Mouse (Mus musculus) C2C12 (cell line): Measurements from ENCODE around the gene Bckdhb. TPM values are rescaled to one million over a fixed set of nuclear protein-coding genes. Genes with fewer than 3 reads are reported as not detected.
A peak's percentile ranks its signal among the peaks of the same experiment; 100 is the strongest.

Source experiments
- H3K27me3 ChIP-seq: one replicate; pipeline ENCODE4 v1.6.1; 2011; ENCODE audit not compliant: control insufficient read depth, insufficient read depth, insufficient read length
- H3K36me3 ChIP-seq: one replicate; pipeline ENCODE4 v1.6.1; 2011; ENCODE audit not compliant: control insufficient read depth, insufficient read depth
- H3K4me3 ChIP-seq: one replicate; pipeline ENCODE4 v1.5.1; 2011; ENCODE audit warnings: mild to moderate bottlenecking, control low read depth; ENCODE audit not compliant: poor library complexity, insufficient read depth, severe bottlenecking
- H3K79me2 ChIP-seq: one replicate; pipeline ENCODE4 v1.6.1; 2011; ENCODE audit not compliant: control insufficient read depth, insufficient read depth
- H3K79me3 ChIP-seq: one replicate; pipeline ENCODE4 v1.6.1; 2011; ENCODE audit warnings: low read depth, control low read depth
- H3ac ChIP-seq: one replicate; pipeline ENCODE3; 2011; ENCODE audit warnings: low read depth; ENCODE audit not compliant: control insufficient read depth, insufficient read length
- CEBPB ChIP-seq: IDR thresholded peaks from one replicate; pipeline ENCODE4 v1.6.1; 2011; ENCODE audit warnings: low read depth, mild to moderate bottlenecking, control low read depth, moderate library complexity
- CTCF ChIP-seq: IDR thresholded peaks from one replicate; pipeline ENCODE4 v1.5.1; 2011; ENCODE audit not compliant: control insufficient read depth, insufficient read depth, insufficient read length
- FOSL1 ChIP-seq: IDR thresholded peaks from one replicate; pipeline ENCODE4 v1.8.0; 2011; ENCODE audit warnings: mild to moderate bottlenecking, low read length; ENCODE audit not compliant: poor library complexity, insufficient read depth, severe bottlenecking
- MAX ChIP-seq: IDR thresholded peaks from one replicate; pipeline ENCODE4 v1.6.1; 2011; ENCODE audit warnings: mild to moderate bottlenecking, control low read depth
- MYOD1 ChIP-seq: IDR thresholded peaks from one replicate; pipeline ENCODE4 v1.6.1; 2011; ENCODE audit warnings: low read depth; ENCODE audit not compliant: control insufficient read depth, insufficient read length
- MYOG ChIP-seq: IDR thresholded peaks from one replicate; pipeline ENCODE4 v1.6.1; 2011; ENCODE audit not compliant: control insufficient read depth, insufficient read length; ENCODE audit errors: extremely low read depth
- USF1 ChIP-seq: IDR thresholded peaks from one replicate; pipeline ENCODE4 v1.6.1; 2011; ENCODE audit warnings: low read depth, mild to moderate bottlenecking, control low read depth, moderate library complexity
- polyA plus RNA-seq: library from polyadenylated mRNA; unstranded; fragments of >200 nt; fragmentation: generic; extraction: Trizol; gene quantifications from one replicate; pipeline ENCODE4 v1.2.1, GENCODE M21; 2012; ENCODE audit warnings: missing spikeins

Bckdhb gene
- polyA plus RNA-seq, 1 experiment: 1.8 TPM

DNA sequence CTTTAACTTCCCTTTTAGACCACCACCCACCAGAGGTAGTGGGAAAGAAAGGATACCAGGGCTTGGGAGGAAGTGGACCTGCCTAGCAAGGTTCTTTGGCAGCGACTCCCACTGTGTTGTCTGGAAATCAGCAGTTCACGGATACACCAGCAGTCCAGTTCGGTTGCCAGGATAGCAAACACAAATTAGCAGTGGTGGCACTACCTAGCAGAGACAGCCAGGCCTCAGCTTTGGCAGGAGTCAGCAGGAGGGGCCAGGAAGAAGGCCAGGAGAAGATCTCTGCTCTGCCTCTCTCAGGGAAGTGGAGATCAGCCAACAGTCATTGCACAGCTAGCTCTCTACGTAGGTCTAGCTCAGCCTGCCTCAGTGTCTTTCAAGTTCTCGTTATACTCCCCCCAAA, 159.7 kb downstream of the Bckdhb start:
- Histone ChIP-seq H3K36me3 (no peaks in the 10 kb centered on the region), H3K79me3 (no peaks in the 10 kb centered on the region), H3K27me3 (no peaks in the 10 kb centered on the region), H3K79me2 (no peaks in the 10 kb centered on the region), H3ac (no peak overlapping the region), H3K4me3 (no peak overlapping the region)
- TF ChIP-seq MYOD1 (no peak), CTCF (no peak), MYOG (no peak), FOSL1 (no peak), CEBPB (no peak), MAX (no peak), USF1 (no peak)

DNA sequence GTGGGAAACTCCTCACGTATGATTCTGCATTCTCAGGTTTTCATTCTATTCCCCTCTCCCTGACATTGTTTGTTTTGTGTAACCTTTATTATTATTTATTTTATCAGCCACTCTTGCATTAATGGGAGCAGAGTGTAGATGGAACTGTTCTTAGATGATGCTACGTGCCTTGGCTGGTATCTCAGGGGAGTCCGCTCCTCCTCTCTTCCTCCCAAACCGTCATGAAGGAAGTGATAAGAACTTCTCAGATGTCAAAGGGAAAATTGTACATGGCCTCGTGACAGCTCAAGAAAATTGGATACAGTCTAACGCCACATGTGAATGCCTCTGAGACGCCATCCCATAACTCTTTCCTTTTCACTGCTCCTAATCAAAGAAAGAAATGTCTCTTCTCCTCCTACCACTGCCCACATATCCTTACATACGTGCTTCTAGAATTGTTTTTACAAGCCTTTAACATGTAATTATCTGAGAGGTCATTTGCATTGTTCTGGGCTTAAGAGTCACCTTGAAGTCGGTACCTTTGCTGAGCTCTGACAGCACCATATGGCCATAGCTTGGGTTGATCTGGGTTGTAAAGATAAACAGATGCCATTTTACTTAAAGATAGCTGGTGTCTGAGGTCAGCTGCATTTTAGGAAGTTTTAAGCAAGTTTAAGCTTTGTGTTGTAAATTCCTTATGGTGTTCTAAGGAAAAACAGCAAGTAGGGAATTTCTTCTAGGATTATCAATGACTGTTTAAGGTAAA, 165.5 kb downstream of the Bckdhb start:
- Histone ChIP-seq H3K79me2 (no peaks in the 10 kb centered on the region), H3K4me3 (no peak overlapping the region), H3K27me3 (no peaks in the 10 kb centered on the region), H3K36me3 (no peaks in the 10 kb centered on the region), H3ac (no peak overlapping the region), H3K79me3 (no peaks in the 10 kb centered on the region)
- TF ChIP-seq CTCF (no peak), CEBPB (no peak), MYOG (no peak), USF1 (no peak), MYOD1 (no peak), MAX (no peak), FOSL1 (no peak)

DNA sequence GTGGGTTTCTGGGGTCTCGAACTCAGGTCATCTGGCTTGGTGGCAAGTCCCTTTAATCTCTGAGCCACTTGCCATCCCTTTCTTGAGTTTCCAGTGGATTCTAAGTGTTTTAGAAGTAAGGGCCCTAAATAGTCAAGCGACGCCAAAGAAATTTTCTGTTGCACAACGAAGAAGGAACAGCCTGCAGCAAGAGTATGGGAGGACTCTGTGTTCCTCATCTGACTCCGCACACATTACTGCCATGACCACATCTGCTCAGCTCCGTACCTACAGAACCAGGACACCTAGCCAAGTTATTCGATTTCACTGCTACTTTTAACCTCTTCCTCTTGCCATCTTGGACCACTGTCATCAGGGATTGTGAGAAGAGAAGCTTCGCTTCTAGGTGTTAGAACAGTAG, 168.0 kb downstream of the Bckdhb start:
- Histone ChIP-seq H3K27me3 (no peaks in the 10 kb centered on the region), H3K36me3 (no peaks in the 10 kb centered on the region), H3ac (no peak overlapping the region), H3K79me3 (no peaks in the 10 kb centered on the region), H3K79me2 (no peaks in the 10 kb centered on the region), H3K4me3 (no peak overlapping the region)
- TF ChIP-seq MYOD1: no peak
- no peak for TF ChIP-seq USF1
- TF ChIP-seq MYOG: no peak

DNA sequence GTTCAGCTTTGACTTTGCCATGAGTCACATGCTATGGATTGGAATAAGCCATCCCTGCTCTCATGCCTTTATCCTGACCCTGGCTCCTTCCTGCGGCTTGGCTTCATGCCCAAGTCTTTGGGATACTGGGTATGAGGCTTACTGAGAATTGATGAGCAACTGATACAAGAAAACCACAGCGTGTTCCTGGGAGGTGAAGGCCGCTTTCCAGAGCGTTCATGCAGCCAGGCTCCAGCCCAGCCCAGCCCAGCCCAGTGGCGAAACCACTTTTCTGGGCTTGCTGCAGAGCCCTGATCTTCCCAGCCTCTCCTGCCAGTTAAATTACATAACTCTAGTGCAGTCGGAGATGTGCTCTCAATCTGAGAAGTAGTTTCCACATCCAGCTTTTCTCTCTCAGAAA, 169.2 kb downstream of the Bckdhb start:
- Histone ChIP-seq H3ac (no peak overlapping the region), H3K79me2 (no peaks in the 10 kb centered on the region), H3K79me3 (no peaks in the 10 kb centered on the region), H3K27me3 (no peaks in the 10 kb centered on the region), H3K4me3 (no peak overlapping the region), H3K36me3 (no peaks in the 10 kb centered on the region)
- TF ChIP-seq FOSL1 (no peak), CTCF (no peak), MYOD1 (no peak), MAX (no peak), USF1 (peak; percentile 58), CEBPB (peak; percentile 8), MYOG (no peak)

DNA sequence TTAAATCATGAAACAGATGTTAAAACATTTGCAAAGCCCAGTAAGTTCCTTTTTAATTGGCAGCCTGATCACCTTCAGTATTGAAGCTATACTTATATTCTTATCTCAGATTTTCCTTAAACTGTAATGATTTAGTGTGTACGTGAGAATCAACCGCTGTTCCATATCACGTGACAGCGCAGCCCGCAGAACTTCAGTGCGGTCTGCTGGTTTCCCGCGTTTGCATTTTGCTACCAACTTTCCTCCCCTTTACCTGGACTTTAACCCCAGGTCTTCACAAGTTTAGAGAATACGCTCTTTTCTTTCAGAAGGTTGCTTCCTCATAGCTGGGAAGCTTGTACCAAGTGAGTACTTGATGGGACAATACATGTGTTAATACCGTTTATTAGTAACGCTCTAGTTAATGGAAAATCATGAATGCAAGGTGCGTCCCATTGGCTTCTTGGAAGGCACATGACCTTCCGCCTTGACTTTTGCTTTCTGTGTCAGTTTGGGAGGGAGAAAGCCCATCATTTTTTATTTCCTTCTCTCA, 171.6 kb downstream of the Bckdhb start:
- TF ChIP-seq MYOG (no peak), MAX (no peak), CEBPB (no peak), FOSL1 (no peak), CTCF (no peak), MYOD1 (no peak)

DNA sequence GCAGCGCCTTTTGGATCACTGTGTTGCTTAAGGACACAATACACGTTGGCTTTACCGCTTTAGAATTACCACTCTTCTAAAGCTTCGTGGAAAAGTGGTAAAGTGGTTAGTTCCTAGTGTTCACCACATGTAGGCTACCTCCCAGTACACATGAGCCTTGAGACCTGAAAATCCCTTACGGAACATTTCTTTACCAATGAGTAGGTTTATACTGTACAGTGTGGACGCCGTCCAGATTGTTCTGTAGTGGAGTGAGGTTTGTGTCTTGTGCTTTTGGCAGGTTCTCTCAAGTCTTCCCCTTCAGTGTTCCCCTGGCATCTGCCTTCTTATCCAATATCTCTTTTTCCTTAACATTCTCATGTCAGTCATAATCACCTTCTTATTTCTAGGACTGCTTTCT, 178.4 kb downstream of the Bckdhb start:
- H3K27me3 ChIP-seq: peaks cover 7% of the 10 kb centered on the region
- TF ChIP-seq USF1: no peak
- H3K79me3 ChIP-seq: no peaks in the 10 kb centered on the region
- no peaks in the 10 kb centered on the region for H3K36me3 ChIP-seq
- H3ac ChIP-seq: no peak overlapping the region
- no peak overlapping the region for H3K4me3 ChIP-seq
- no peaks in the 10 kb centered on the region for H3K79me2 ChIP-seq

More for the DNA sequence above, 171.6 kb downstream of the Bckdhb start:
- H3K79me2 ChIP-seq: no peaks in the 10 kb centered on the region
- no peaks in the 10 kb centered on the region for H3K36me3 ChIP-seq
- no peak overlapping the region for H3K4me3 ChIP-seq
- peaks cover 3% of the 10 kb centered on the region for H3K27me3 ChIP-seq
- H3ac ChIP-seq: no peak overlapping the region
- no peaks in the 10 kb centered on the region for H3K79me3 ChIP-seq
